Mouse (Mus musculus) embryonic facial prominence, embryonic 15.5 days (tissue): Measurements from ENCODE around the gene Hip1. TPM values are rescaled to one million over a fixed set of nuclear protein-coding genes. Genes with fewer than 3 reads are reported as not detected.
"Not testable (repeated sequence)": the region's sequence is repeated elsewhere in the genome, so short reads cannot be mapped to it uniquely, and the experiment has no call there.

Experiments
- ATAC-seq: fragments of 200-750 bp; cut with Nextera tagmentation; 2 replicates; pipeline ENCODE4 v1.8.0; 2017; ENCODE audit warnings: low read depth, moderate TSS enrichment; ENCODE audit not compliant: insufficient number of reproducible peaks, low FRiP score, low TSS enrichment
- H3K27ac ChIP-seq: fragments of 300-500 bp; sonication (generic); replicated peaks from 2 replicates; pipeline ENCODE4 v1.5.1; 2015; ENCODE audit warnings: mild to moderate bottlenecking, inconsistent platforms
- H3K27me3 ChIP-seq: fragments of 300-500 bp; sonication (generic); 2 replicates; pipeline ENCODE4 v1.6.1; 2015; ENCODE audit warnings: inconsistent platforms
- H3K36me3 ChIP-seq: fragments of 300-500 bp; sonication (generic); 2 replicates; pipeline ENCODE4 v1.6.1; 2015; ENCODE audit warnings: mild to moderate bottlenecking, inconsistent platforms
- H3K4me1 ChIP-seq: fragments of 300-500 bp; sonication (generic); 2 replicates; pipeline ENCODE4 v1.6.1; 2015; ENCODE audit warnings: inconsistent platforms
- H3K4me2 ChIP-seq: fragments of 300-500 bp; sonication (generic); replicated peaks from 2 replicates; pipeline ENCODE4 v1.6.1; 2015; ENCODE audit warnings: mild to moderate bottlenecking, inconsistent platforms
- H3K4me3 ChIP-seq: fragments of 300-500 bp; sonication (generic); replicated peaks from 2 replicates; pipeline ENCODE4 v1.5.1; 2015; ENCODE audit warnings: mild to moderate bottlenecking, inconsistent platforms
- H3K9ac ChIP-seq: fragments of 300-500 bp; sonication (generic); 2 replicates; pipeline ENCODE4 v1.6.1; 2015; ENCODE audit warnings: inconsistent platforms
- H3K9me3 ChIP-seq: fragments of 300-500 bp; sonication (generic); replicated peaks from 2 replicates; pipeline ENCODE4 v1.6.1; 2016; ENCODE audit warnings: inconsistent platforms
- WGBS: fragments of 180-500 bp; shearing (Covaris S2); methylation state at CpG from one replicate; pipeline ENCODE4 v1.1.7; 2015; 5-methylcytosine and 5-hydroxymethylcytosine counted together
- polyA plus RNA-seq: library from polyadenylated mRNA; unstranded; fragments of >200 nt; fragmentation: Nextera tagmentation; extraction: Ambion mirVana; gene quantifications from 2 replicates; pipeline ENCODE4 v1.2.1, GENCODE M21; 2015

Gene Hip1
- polyA plus RNA-seq, 1 experiment from 2014 or later: 32.0 TPM

DNA sequence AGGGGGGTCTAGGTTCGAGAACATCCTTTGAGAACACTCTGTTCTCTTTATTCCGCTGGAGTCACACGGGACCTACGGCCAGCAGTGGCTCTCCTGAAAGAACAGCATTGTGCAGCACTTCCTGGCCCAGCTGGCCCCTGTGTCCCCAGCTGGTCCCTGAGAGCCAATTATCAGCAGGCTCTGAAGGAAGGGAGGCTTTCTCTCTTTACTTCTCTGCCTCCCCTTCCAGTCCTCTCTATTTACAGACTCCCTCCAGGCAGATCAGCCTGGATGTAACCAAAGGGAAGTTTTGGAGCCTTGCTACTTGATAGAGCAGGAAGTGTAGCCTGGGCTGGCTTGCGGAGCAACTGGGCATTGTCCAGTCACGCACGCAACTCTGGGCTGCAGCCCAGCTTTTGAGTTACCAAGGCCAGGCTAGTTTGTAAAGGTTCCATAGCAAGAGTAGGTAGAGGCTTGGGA, 79.1 kb downstream of the Hip1 start:
- Histone ChIP-seq H3K4me1 (peaks cover 13% of the 10 kb centered on the region), H3K27me3 (no peaks in the 10 kb centered on the region), H3K4me2 (no peak overlapping the region), H3K9me3 (0 out of 2 replicates have a peak, but pooled peaks cover 3% of the 10 kb centered on the region), H3K36me3 (peaks cover 4% of the 10 kb centered on the region; the same call in 1 of the 2 replicates), H3K4me3 (no peak overlapping the region), H3K9ac (no peak overlapping the region), H3K27ac (peak overlapping the region; percentile 69)
- WGBS: 34% methylated on average over 7 of the region's 7 CpGs
- peak; percentile 35; the same call in 1 of the 2 replicates for ATAC-seq

DNA sequence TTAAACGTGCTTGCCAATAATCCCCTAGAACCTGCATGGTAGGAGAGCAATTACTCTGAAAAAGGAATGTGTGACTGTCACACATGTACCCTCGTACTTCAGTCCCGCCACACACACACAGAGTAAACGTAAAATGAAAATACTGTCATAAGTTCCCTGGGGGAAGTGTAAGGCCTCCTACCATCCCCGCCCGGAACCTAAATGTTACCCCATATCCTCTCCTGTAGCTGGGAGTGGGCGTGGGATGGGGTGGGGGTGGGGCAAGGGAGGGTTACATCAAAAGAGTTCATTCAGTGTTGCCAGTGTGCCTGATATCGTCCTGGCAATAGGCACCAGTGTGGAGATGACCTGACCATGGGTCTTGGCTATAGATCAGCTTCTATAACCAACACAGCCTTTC, 81.5 kb downstream of the Hip1 start:
- peaks cover 14% of the 10 kb centered on the region for H3K4me1 ChIP-seq
- no peak overlapping the region for H3K9ac ChIP-seq
- no peak overlapping the region for H3K4me2 ChIP-seq
- H3K27me3 ChIP-seq: no peaks in the 10 kb centered on the region
- no peak overlapping the region for H3K27ac ChIP-seq
- H3K4me3 ChIP-seq: no peak overlapping the region
- H3K36me3 ChIP-seq: peaks cover 21% of the 10 kb centered on the region
- ATAC-seq: no peak
- 0 out of 2 replicates have a peak, but pooled peaks cover 3% of the 10 kb centered on the region for H3K9me3 ChIP-seq
- 63% methylated on average over 8 of the region's 8 CpGs for WGBS

DNA sequence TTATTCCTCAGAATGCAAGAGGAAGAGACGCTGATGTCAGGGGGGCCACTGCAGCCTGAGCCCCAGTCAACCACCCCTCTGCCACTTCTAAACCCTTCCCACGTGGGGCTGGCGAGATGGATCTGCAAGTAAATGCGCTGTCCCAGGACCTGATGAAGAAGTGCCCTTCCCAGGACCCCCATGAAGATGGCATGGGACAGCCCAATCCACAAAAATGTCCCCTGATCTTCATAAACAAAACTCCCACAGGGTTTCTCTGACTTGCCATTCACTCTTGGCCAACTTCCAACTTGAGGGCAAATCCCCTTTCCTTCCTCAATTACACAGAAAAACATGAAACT, 84.1 kb downstream of the Hip1 start:
- Histone ChIP-seq H3K9me3 (no peaks in the 10 kb centered on the region), H3K4me3 (no peak overlapping the region), H3K4me2 (peak overlapping the region; percentile 10; the same call in 1 of the 2 replicates), H3K27ac (peak overlapping the region; percentile 68), H3K36me3 (peaks cover 28% of the 10 kb centered on the region), H3K27me3 (no peaks in the 10 kb centered on the region), H3K4me1 (peaks cover 9% of the 10 kb centered on the region), H3K9ac (no peak overlapping the region)
- peak; percentile 15; the same call in 1 of the 2 replicates for ATAC-seq
- WGBS: 56% methylated on average over 4 of the region's 4 CpGs

DNA sequence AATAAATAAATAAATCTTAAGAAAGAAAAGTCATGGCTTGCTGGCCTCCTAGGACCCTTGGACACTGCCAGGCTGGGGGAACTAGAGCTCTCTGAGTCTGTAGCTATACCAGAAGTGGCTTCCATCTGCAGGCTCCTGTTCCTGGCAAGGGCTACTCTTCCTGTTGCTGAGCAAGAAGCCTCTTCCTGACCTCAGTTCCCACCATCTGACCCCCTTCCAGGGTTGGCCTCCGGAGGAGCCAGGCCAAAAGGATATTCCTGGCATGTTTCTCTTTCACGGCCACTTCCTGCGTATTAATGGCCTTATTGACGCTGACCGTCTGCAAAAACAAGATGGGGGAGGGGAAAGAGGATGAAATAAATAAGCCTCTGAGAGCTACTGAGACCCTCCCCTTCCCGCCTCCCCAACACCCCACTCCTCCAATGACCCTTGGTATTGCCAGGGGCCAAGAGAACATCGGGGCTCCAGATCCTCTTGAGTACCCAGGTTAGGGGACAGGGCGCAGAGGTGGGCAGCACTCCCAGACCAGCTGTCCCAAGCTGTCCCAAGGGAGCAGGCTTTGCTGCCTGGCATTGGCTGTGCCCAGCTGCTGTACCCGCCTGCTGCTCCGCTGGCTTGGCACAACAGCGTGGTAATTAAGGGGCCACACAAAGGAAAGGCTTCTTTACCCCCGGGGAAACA, 84.6 kb downstream of the Hip1 start:
- WGBS: 49% methylated on average over 12 of the region's 12 CpGs
- Histone ChIP-seq H3K4me3 (no peak overlapping the region), H3K9me3 (no peaks in the 10 kb centered on the region), H3K4me2 (peak overlapping the region; percentile 10; the same call in 1 of the 2 replicates), H3K36me3 (peaks cover 33% of the 10 kb centered on the region), H3K27me3 (no peaks in the 10 kb centered on the region), H3K4me1 (peaks cover 9% of the 10 kb centered on the region), H3K9ac (no peak overlapping the region), H3K27ac (peak overlapping the region; percentile 68)
- peak; percentile 60 for ATAC-seq

DNA sequence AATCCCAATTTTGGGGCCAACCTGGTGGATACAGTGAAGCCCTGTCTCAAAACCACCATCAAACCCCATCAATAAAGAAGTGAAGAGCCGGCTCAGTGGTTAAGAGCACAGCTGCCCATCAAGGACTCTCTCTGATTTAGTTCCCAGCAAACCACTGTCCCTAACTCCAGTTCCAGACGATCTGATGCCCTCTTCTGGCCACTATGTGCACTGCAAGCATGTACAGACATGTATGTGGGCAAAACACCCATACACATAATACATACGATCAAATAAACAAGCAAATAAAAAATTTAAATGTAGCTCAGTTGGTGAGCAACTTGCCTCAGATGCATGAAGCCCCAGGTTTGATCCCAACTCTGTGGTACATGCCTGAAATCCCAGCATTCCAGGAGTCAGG, 85.4 kb downstream of the Hip1 start:
- Histone ChIP-seq H3K27me3 (no peaks in the 10 kb centered on the region), H3K4me3 (no peak overlapping the region), H3K27ac (0 out of 2 replicates have a peak overlapping the region, but pooled peaks have one; percentile 7), H3K9ac (no peak overlapping the region), H3K4me2 (no peak overlapping the region), H3K9me3 (no peaks in the 10 kb centered on the region), H3K4me1 (peaks cover 9% of the 10 kb centered on the region), H3K36me3 (peaks cover 39% of the 10 kb centered on the region)
- 66% methylated on average over 3 of the region's 3 CpGs for WGBS
- no peak for ATAC-seq

DNA sequence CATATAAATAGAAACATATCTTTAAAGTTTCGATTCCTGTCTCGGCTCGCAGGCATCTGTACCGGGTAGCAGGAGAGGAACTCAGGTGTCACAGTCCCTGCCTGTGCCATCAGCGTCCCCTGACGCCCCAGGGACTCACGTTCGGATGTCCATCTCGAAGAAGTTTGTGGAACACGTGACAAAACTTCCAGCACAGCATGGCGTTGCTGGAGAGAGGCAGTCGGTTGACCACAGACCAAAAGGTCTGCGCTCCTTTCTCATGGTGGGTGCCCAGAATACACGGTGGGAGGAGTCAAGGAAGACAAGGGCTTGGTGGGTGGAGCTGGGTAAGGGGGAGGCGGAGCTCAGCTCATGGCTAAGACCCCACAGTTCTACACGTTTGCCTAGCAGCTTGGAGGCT, 87.0 kb downstream of the Hip1 start:
- ATAC-seq: no peak
- peaks cover 3% of the 10 kb centered on the region; the same call in 1 of the 2 replicates for H3K9me3 ChIP-seq
- H3K27ac ChIP-seq: no peak overlapping the region
- peaks cover 50% of the 10 kb centered on the region for H3K36me3 ChIP-seq
- no peak overlapping the region for H3K9ac ChIP-seq
- no peaks in the 10 kb centered on the region for H3K27me3 ChIP-seq
- H3K4me1 ChIP-seq: peaks cover 9% of the 10 kb centered on the region
- H3K4me3 ChIP-seq: no peak overlapping the region
- 89% methylated on average over 16 of the region's 16 CpGs for WGBS
- no peak overlapping the region for H3K4me2 ChIP-seq

DNA sequence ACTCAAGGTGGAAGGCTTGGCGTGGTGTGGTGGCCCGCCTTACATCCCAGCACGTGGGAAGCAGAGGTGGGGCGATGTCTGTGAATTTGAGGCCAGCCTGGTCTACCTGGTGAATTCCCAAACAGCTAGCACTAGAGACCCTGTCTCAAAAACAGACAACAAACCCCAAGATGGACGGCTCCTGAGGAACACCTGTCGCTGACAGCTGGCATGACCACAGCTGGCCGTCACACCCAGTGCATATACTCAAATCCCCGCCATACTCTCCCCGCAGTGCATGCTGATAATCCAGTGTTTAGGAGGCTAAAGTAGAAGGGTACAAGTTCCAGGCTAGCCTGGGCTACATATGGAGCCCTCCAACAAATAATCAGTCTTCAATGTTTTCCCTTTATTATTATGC, 88.4 kb downstream of the Hip1 start:
- ATAC-seq: no peak
- peaks cover 9% of the 10 kb centered on the region for H3K4me1 ChIP-seq
- H3K27me3 ChIP-seq: no peaks in the 10 kb centered on the region
- H3K9me3 ChIP-seq: peaks cover 3% of the 10 kb centered on the region; the same call in 1 of the 2 replicates
- H3K4me2 ChIP-seq: no peak overlapping the region
- H3K4me3 ChIP-seq: no peak overlapping the region
- H3K36me3 ChIP-seq: peaks cover 63% of the 10 kb centered on the region
- 93% methylated on average over 9 of the region's 9 CpGs for WGBS
- H3K9ac ChIP-seq: no peak overlapping the region
- H3K27ac ChIP-seq: no peak overlapping the region

DNA sequence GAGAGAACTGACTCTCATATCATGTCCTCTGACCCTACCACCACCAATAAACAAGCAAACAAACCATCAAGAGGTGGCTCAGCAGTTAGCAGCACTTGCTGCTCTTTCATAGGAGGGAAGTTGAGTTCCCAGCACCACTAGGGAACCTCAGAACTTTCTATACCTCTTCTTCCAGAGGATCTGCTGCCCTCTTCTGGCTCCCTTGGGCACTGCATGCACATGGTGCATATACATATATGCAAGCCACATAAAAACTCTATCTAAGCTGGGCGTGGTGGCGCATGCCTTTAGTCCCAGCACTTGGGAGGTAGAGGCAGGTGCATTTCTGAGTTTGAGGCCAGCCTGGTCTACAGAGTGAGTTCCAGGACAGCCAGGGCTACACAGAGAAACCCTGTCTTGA, 90.7 kb downstream of the Hip1 start:
- Histone ChIP-seq H3K4me2 (no peak overlapping the region), H3K9ac (no peak overlapping the region), H3K4me3 (no peak overlapping the region), H3K9me3 (peaks cover 3% of the 10 kb centered on the region; the same call in 1 of the 2 replicates), H3K4me1 (no peaks in the 10 kb centered on the region), H3K27ac (no peak overlapping the region), H3K27me3 (no peaks in the 10 kb centered on the region), H3K36me3 (peaks cover 77% of the 10 kb centered on the region)
- ATAC-seq: no peak
- WGBS: 96% methylated on average over 2 of the region's 2 CpGs

DNA sequence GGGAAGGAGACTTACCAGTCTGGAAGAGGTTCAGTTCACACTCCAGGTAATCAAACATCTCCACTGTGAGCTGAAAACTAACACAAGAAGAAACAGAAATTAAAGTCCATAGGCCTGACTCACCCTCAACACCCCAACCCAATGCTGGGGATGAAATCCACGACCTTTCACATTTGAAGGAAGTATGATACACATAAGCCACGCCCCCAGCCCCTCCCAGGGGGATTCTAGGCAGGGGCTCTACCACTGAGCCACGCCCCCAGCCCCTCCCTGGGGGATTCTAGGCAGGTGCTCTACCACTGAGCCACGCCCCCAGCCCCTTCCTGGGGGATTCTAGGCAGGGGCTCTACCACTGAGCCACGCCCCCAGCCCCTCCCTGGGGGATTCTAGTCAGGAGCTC, 93.4 kb downstream of the Hip1 start:
- H3K27me3 ChIP-seq, ATAC-seq, H3K27ac ChIP-seq, H3K9me3 ChIP-seq, H3K9ac ChIP-seq, H3K4me1 ChIP-seq, H3K4me3 ChIP-seq, H3K4me2 ChIP-seq: not testable (repeated sequence)
- peaks cover 77% of the 10 kb centered on the region for H3K36me3 ChIP-seq
- 83% methylated on average over 5 of the region's 5 CpGs for WGBS

DNA sequence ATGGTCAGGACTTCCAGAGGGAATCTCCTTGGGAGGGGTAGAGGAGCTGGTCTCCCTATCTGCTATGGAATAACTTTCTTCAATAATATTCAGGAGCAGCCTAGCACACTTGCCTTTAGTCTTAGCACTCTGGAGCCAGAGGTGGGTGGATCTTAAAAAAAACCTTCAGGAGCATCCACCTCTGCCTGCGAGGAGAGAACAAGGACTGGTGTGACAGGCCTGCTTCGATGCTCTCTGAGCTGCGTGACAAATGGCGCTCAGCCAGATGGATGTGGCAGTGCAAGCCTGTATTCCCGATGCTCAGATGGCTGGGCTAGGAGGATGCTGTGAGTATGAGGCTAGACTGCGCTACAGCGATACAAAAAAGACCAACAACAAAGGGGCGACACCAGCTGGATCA, 93.8 kb downstream of the Hip1 start:
- Histone ChIP-seq H3K27ac (no peak overlapping the region), H3K27me3 (no peaks in the 10 kb centered on the region), H3K4me1 (no peaks in the 10 kb centered on the region), H3K36me3 (peaks cover 81% of the 10 kb centered on the region), H3K9me3 (peaks cover 3% of the 10 kb centered on the region; the same call in 1 of the 2 replicates), H3K9ac (no peak overlapping the region), H3K4me2 (no peak overlapping the region), H3K4me3 (no peak overlapping the region)
- no peak for ATAC-seq
- 78% methylated on average over 8 of the region's 8 CpGs for WGBS

DNA sequence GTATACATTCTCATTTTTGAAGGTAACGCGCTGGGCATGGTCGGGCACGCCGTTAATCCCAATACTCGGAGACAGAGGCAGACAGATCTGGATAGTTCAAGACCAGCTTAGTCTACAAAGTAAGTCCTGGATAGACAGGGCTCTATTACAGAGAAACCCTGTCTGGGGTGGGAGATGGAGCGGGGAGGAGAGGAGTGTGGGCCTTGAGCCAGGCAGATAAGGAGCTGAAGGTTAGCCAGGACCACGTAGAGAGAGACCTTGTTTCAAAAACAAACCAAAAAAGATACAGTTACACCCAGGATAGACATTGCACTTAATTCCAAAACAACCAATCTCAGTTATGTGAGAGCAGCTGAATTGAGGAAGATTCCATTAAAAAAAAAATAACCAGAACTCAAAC, 99.2 kb downstream of the Hip1 start:
- H3K9me3 ChIP-seq: no peaks in the 10 kb centered on the region
- no peak overlapping the region for H3K4me3 ChIP-seq
- H3K36me3 ChIP-seq: peaks cover 76% of the 10 kb centered on the region
- 0 out of 2 replicates have a peak, but pooled peaks cover 5% of the 10 kb centered on the region for H3K4me1 ChIP-seq
- no peak overlapping the region for H3K27ac ChIP-seq
- no peak overlapping the region for H3K9ac ChIP-seq
- no peak for ATAC-seq
- WGBS: 92% methylated on average over 8 of the region's 8 CpGs
- H3K27me3 ChIP-seq: no peaks in the 10 kb centered on the region
- H3K4me2 ChIP-seq: no peak overlapping the region

DNA sequence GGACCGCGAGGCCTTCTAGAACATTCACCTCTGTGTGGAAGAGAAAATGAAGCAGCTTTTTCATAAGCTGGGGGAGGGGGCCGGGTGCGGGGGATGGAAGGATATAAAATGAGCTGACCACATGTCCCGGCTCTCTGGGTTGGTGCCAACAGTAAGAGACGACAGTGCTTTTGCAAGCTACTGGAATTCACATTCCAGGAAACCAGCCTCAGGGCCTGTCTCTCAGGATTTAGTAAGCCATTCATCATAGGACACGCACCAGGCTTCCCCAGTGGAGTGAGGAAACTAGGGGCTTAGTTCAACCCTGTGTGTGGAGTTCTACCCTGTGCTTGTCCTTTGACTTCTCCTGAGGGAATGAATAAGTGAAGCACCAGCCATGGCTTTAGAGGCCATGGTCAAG, 102.5 kb downstream of the Hip1 start:
- no peak overlapping the region for H3K4me2 ChIP-seq
- no peak; the same call in 1 of the 2 replicates for ATAC-seq
- no peaks in the 10 kb centered on the region for H3K9me3 ChIP-seq
- WGBS: 47% methylated on average over 7 of the region's 7 CpGs
- peaks cover 69% of the 10 kb centered on the region for H3K36me3 ChIP-seq
- H3K4me3 ChIP-seq: no peak overlapping the region
- no peak overlapping the region for H3K27ac ChIP-seq
- H3K4me1 ChIP-seq: 0 out of 2 replicates have a peak, but pooled peaks cover 5% of the 10 kb centered on the region
- no peaks in the 10 kb centered on the region for H3K27me3 ChIP-seq
- H3K9ac ChIP-seq: no peak overlapping the region
